Mouse (Mus musculus): ENCODE measurements at regions not wholly inside any gene's neighbourhood (a gene's known extent, or its start where the extent isn't known, plus 50 kb on each side); places are given as distances from the start of the nearest gene placed in this dataset.

GRCm38 (mm10) chr5:119374861-119375260 is 295.6 kb upstream of the Tbx3 start:
- Histone ChIP-seq H3K9ac (no peak overlapping the region), H3K27ac (ENCODE audit: low read depth, low read length) (no peak overlapping the region), H3K4me3 (ENCODE audit: low read depth, low read length) (no peak overlapping the region), H3K9me3 (ENCODE audit: low read length) (no peaks in the 10 kb centered on the region), H3K4me2 (ENCODE audit: low read depth) (no peak overlapping the region), H3K27me3 (ENCODE audit: insufficient read depth, low read length) (no peaks in the 10 kb centered on the region), H3K36me3 (ENCODE audit: insufficient read depth) (no peaks in the 10 kb centered on the region), H3K4me1 (ENCODE audit: insufficient read depth) (no peaks in the 10 kb centered on the region)
- DNase-seq (no peak), ATAC-seq (no peak)
- WGBS, result 88% methylated on average over 3 of the region's 3 CpGs
- TF ChIP-seq CTCF (IDR thresholded peaks at IDR 0.05; ENCODE audit: low read depth), result no peak

- no peak overlapping the region for H3K4me2 ChIP-seq (ENCODE audit: low read depth)
These were observed 292.2 kb upstream of the Tbx3 start for GRCm38 (mm10) chr5:119378261-119378660.

GRCm38 (mm10) chr5:119379915-119380432 is 290.5 kb upstream of the Tbx3 start:
- TF ChIP-seq CTCF (IDR thresholded peaks at IDR 0.05; ENCODE audit: low read depth), result no peak
- no peaks in the 10 kb centered on the region for H3K27me3 ChIP-seq (ENCODE audit: insufficient read depth, low read length)
- no peak overlapping the region for H3K27ac ChIP-seq (ENCODE audit: low read depth, low read length)
- H3K9me3 ChIP-seq (ENCODE audit: low read length), result no peaks in the 10 kb centered on the region
- H3K9ac ChIP-seq, result no peak overlapping the region
- WGBS, result 82% methylated on average over 6 of the region's 6 CpGs
- no peaks in the 10 kb centered on the region for H3K4me1 ChIP-seq (ENCODE audit: insufficient read depth)
- no peak overlapping the region for H3K4me2 ChIP-seq (ENCODE audit: low read depth)
- no peaks in the 10 kb centered on the region for H3K36me3 ChIP-seq (ENCODE audit: insufficient read depth)
- DNase-seq, result no peak
- ATAC-seq, result no peak
- H3K4me3 ChIP-seq (ENCODE audit: low read depth, low read length), result no peak overlapping the region

More at GRCm38 (mm10) chr5:119378261-119378660, 292.2 kb upstream of the Tbx3 start:
- Histone ChIP-seq H3K27ac (ENCODE audit: low read depth, low read length) (no peak overlapping the region), H3K27me3 (ENCODE audit: insufficient read depth, low read length) (no peaks in the 10 kb centered on the region), H3K4me1 (ENCODE audit: insufficient read depth) (no peaks in the 10 kb centered on the region), H3K9me3 (ENCODE audit: low read length) (no peaks in the 10 kb centered on the region), H3K4me3 (ENCODE audit: low read depth, low read length) (no peak overlapping the region), H3K9ac (no peak overlapping the region), H3K36me3 (ENCODE audit: insufficient read depth) (no peaks in the 10 kb centered on the region)
- no peak for TF ChIP-seq CTCF (IDR thresholded peaks at IDR 0.05; ENCODE audit: low read depth)
- DNase-seq, result no peak
- ATAC-seq, result no peak
- WGBS, result 54% methylated on average over 8 of the region's 8 CpGs

- ATAC-seq (no peak), DNase-seq (no peak)
- 93% methylated on average over 12 of the region's 12 CpGs for WGBS
- no peak overlapping the region for H3K27ac ChIP-seq (ENCODE audit: low read depth, low read length)
- no peaks in the 10 kb centered on the region for H3K27me3 ChIP-seq (ENCODE audit: insufficient read depth, low read length)
- H3K9me3 ChIP-seq (ENCODE audit: low read length), result no peaks in the 10 kb centered on the region
- no peaks in the 10 kb centered on the region for H3K4me1 ChIP-seq (ENCODE audit: insufficient read depth)
- H3K4me3 ChIP-seq (ENCODE audit: low read depth, low read length), result no peak overlapping the region
- H3K4me2 ChIP-seq (ENCODE audit: low read depth), result no peak overlapping the region
- H3K9ac ChIP-seq, result no peak overlapping the region
- TF ChIP-seq CTCF (IDR thresholded peaks at IDR 0.05; ENCODE audit: low read depth), result no peak
- H3K36me3 ChIP-seq (ENCODE audit: insufficient read depth), result no peaks in the 10 kb centered on the region
These were observed 289.0 kb upstream of the Tbx3 start for GRCm38 (mm10) chr5:119381495-119381894.

GRCm38 (mm10) chr5:119385506-119385905 is 285.0 kb upstream of the Tbx3 start:
- ATAC-seq, result no peak
- TF ChIP-seq CTCF (IDR thresholded peaks at IDR 0.05; ENCODE audit: low read depth), result no peak
- WGBS, result 94% methylated on average over 10 of the region's 10 CpGs

GRCm38 (mm10) chr5:119386821-119387220 is 283.6 kb upstream of the Tbx3 start:
- no peak for TF ChIP-seq CTCF (IDR thresholded peaks at IDR 0.05; ENCODE audit: low read depth)
- H3K4me1 ChIP-seq (ENCODE audit: insufficient read depth), result no peaks in the 10 kb centered on the region
- no peak overlapping the region for H3K27ac ChIP-seq (ENCODE audit: low read depth, low read length)
- 55% methylated on average over 8 of the region's 8 CpGs for WGBS
- H3K9ac ChIP-seq, result no peak overlapping the region
- no peak overlapping the region for H3K4me3 ChIP-seq (ENCODE audit: low read depth, low read length)
- no peaks in the 10 kb centered on the region for H3K36me3 ChIP-seq (ENCODE audit: insufficient read depth)
- no peaks in the 10 kb centered on the region for H3K27me3 ChIP-seq (ENCODE audit: insufficient read depth, low read length)
- no peak for ATAC-seq
- H3K9me3 ChIP-seq (ENCODE audit: low read length), result no peaks in the 10 kb centered on the region
- no peak overlapping the region for H3K4me2 ChIP-seq (ENCODE audit: low read depth)
- DNase-seq, result no peak

More at GRCm38 (mm10) chr5:119385506-119385905, 285.0 kb upstream of the Tbx3 start:
- no peak for DNase-seq
- no peak overlapping the region for H3K9ac ChIP-seq
- no peaks in the 10 kb centered on the region for H3K9me3 ChIP-seq (ENCODE audit: low read length)
- H3K27me3 ChIP-seq (ENCODE audit: insufficient read depth, low read length), result no peaks in the 10 kb centered on the region
- H3K27ac ChIP-seq (ENCODE audit: low read depth, low read length), result no peak overlapping the region
- no peaks in the 10 kb centered on the region for H3K4me1 ChIP-seq (ENCODE audit: insufficient read depth)
- H3K4me2 ChIP-seq (ENCODE audit: low read depth), result no peak overlapping the region
- H3K4me3 ChIP-seq (ENCODE audit: low read depth, low read length), result no peak overlapping the region
- no peaks in the 10 kb centered on the region for H3K36me3 ChIP-seq (ENCODE audit: insufficient read depth)

- Histone ChIP-seq H3K36me3 (ENCODE audit: insufficient read depth) (no peaks in the 10 kb centered on the region), H3K4me1 (ENCODE audit: insufficient read depth) (no peaks in the 10 kb centered on the region), H3K4me2 (ENCODE audit: low read depth) (no peak overlapping the region), H3K27ac (ENCODE audit: low read depth, low read length) (no peak overlapping the region), H3K4me3 (ENCODE audit: low read depth, low read length) (no peak overlapping the region), H3K9me3 (ENCODE audit: low read length) (no peaks in the 10 kb centered on the region), H3K9ac (no peak overlapping the region), H3K27me3 (ENCODE audit: insufficient read depth, low read length) (no peaks in the 10 kb centered on the region)
- 48% methylated on average over 2 of the region's 2 CpGs for WGBS
- ATAC-seq, result no peak
- no peak for TF ChIP-seq CTCF (IDR thresholded peaks at IDR 0.05; ENCODE audit: low read depth)
- DNase-seq, result no peak
These were observed 283.2 kb upstream of the Tbx3 start for GRCm38 (mm10) chr5:119387261-119387660.
